Mouse (Mus musculus) embryonic fibroblast, embryonic 13.5 days (primary cell): ENCODE measurements around the gene Smarca2. TPM values are rescaled to one million over a fixed set of nuclear protein-coding genes. Genes with fewer than 3 reads are reported as not detected.
A peak's percentile ranks its signal among the peaks of the same experiment; 100 is the strongest.

ENCODE experiments used
- H3K27ac ChIP-seq: 2 replicates; pipeline ENCODE4 v1.5.1; 2012; ENCODE audit warnings: low read length, control low read depth, inconsistent platforms; ENCODE audit not compliant: insufficient read depth
- H3K4me1 ChIP-seq: 2 replicates; pipeline ENCODE4 v1.6.1; 2011; ENCODE audit warnings: low read length; ENCODE audit not compliant: control insufficient read depth, insufficient read depth
- H3K4me3 ChIP-seq: 2 replicates; pipeline ENCODE4 v1.5.1; 2011; ENCODE audit warnings: mild to moderate bottlenecking, control low read depth, low read length; ENCODE audit not compliant: insufficient read depth
- CTCF ChIP-seq: IDR thresholded peaks from 2 replicates; pipeline ENCODE4 v1.5.1; 2011; ENCODE audit warnings: mild to moderate bottlenecking, control low read depth, low read length, moderate library complexity, borderline replicate concordance; ENCODE audit not compliant: insufficient read depth
- POLR2A ChIP-seq: IDR thresholded peaks from 2 replicates; pipeline ENCODE4 v1.6.1; 2011; ENCODE audit warnings: low read depth, mild to moderate bottlenecking, control low read depth, low read length, moderate library complexity
- polyA plus RNA-seq: library from polyadenylated mRNA; stranded (reverse); fragments of >200 nt; gene quantifications from 2 replicates; pipeline ENCODE4 v1.2.4, GENCODE M21; 2011; ENCODE audit warnings: low read depth; ENCODE audit not compliant: missing spikeins, insufficient read length

Gene Smarca2
- 48.0 and 84.6 TPM in 2 replicates for polyA plus RNA-seq

GRCm38 (mm10) chr19:26604755-26605300, at the start of gene Smarca2:
Gene Smarca2 (plus strand): TSS chr19:26605050.
- peak within 1 kb of the TSS; percentile 79 for H3K4me3 ChIP-seq
- H3K4me1 ChIP-seq, result no peaks in the 10 kb centered on the region
- H3K27ac ChIP-seq, result peak within 1 kb of the TSS; percentile 66
- TF ChIP-seq CTCF (no peak), POLR2A (peak; percentile 70)

DNA sequence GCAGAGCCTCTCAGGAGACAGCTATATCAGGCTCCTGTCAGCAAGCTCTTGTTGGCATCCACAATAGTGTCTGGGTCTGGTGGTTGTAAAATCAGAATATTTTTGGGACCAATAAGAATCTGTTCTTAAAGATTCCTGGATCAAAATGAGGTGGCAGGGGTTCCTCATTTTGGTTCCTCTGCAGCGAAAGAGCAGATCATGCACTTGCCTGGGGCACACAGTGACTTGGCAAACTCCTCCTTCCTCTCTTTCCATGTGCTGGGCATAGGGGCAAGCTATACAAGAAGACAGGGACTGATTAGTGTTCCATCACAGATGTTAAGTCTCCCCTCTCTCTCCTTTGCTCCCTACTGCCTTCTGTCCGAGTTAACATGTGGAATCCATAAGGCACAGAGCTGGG, 40.0 kb upstream of the Smarca2 start:
- Histone ChIP-seq H3K4me3 (no peak overlapping the region), H3K27ac (no peak overlapping the region), H3K4me1 (no peaks in the 10 kb centered on the region)
- no peak for TF ChIP-seq CTCF
- no peak for TF ChIP-seq POLR2A

DNA sequence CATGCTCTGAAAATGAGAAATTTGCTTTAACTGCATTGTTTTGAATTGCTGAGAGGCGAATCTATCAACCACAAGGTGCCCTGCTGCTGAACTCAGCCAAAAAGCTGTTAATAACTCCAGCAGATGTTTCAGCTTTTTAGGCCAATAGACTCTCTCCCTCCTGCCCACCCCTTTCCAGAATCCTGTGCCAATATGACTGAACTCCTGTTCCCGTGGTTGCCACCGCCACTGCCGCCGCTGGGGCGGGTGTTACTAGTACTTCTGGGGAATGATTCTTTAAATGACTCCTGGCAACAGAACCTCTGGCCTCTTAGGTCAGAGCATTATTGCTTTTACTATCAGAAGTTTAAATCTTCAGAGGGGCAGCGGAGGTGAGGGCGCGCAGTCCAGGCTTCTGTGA, 38.7 kb upstream of the Smarca2 start:
- Histone ChIP-seq H3K4me1 (no peaks in the 10 kb centered on the region), H3K4me3 (no peak overlapping the region), H3K27ac (no peak overlapping the region)
- no peak for TF ChIP-seq POLR2A
- TF ChIP-seq CTCF, result no peak

DNA sequence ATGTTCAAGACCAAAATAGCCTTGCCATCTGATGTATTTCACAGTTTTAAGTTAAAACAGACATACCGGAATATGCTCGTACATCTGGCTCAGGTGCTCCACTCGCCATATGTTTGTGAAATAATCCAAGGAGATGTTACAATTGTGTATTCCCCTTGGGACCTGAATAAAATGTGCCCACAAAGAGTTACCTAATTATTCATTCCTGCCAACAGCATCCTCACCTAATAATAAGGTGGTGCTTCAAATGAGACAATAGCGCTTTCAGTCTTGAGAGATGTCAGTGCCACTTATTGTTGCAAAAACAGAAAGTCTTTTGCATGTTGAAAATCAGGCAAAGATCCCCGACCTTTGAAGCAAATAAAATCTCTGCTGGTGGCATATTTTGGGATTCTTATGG, 36.6 kb upstream of the Smarca2 start:
- H3K4me1 ChIP-seq, result no peaks in the 10 kb centered on the region
- H3K27ac ChIP-seq, result no peak overlapping the region
- H3K4me3 ChIP-seq, result no peak overlapping the region
- TF ChIP-seq CTCF (no peak), POLR2A (no peak)

DNA sequence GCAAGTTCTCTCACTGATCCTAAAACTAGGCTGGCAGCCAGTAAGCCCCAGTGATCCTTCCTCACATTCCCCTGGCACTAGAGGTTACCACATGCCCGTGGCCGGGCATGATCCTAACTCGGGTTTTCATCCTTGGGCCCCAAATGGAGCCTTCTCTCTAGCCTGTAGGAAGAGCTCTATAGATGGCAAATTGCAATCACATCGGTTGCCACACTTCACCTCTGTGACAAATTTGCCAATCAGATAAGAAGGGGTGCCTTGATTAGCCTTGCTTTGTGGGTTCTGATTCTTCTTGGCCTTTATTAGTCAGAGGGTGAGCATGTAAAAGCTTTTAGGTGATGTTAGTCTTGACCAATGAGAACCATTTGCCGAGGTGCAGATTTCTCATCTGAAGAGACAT, 35.9 kb upstream of the Smarca2 start:
- TF ChIP-seq CTCF (no peak), POLR2A (no peak)
- no peaks in the 10 kb centered on the region for H3K4me1 ChIP-seq
- H3K27ac ChIP-seq, result no peak overlapping the region
- H3K4me3 ChIP-seq, result no peak overlapping the region

DNA sequence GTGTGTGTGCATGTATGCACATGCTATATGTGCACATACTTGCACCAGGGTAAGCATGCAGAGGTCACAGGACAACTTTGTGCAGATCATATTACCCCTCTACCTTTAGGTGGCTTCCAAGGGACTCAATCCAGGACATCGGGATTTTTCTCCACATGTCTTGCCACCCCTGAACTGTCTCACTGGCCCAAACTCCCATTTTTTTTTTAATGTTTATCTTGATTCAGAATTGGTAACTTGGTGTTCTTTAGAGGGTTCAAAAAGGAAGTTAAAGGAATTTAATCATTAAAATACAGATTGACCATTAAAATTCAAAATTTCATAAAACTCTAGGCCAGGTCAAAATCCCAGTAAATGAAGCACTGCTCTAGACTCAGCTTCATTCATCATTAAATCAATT, 35.4 kb upstream of the Smarca2 start:
- TF ChIP-seq POLR2A (no peak), CTCF (no peak)
- H3K4me3 ChIP-seq, result no peak overlapping the region
- no peak overlapping the region for H3K27ac ChIP-seq
- no peaks in the 10 kb centered on the region for H3K4me1 ChIP-seq

DNA sequence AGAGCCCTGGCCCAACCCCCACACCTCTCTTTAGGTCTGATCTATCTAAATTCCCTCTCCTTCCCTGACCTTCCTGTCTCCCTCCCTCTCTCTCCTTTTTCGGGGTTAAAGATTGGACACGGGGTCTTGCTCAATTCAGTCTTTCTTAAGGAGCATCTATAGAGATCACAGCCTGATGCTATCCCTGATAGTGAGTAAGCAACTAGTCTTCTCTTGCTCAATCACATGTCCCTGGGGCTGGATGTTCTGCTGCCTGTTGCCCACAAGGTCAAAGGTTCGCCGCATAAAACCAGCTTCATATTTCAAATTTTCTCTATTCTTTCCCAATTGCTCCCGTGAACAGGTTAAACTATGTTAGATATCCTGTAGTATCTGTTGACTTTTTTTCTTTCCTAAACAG, 25.2 kb upstream of the Smarca2 start:
- H3K27ac ChIP-seq, result no peak overlapping the region
- TF ChIP-seq CTCF (no peak), POLR2A (no peak)
- no peak overlapping the region for H3K4me3 ChIP-seq
- H3K4me1 ChIP-seq, result no peaks in the 10 kb centered on the region

DNA sequence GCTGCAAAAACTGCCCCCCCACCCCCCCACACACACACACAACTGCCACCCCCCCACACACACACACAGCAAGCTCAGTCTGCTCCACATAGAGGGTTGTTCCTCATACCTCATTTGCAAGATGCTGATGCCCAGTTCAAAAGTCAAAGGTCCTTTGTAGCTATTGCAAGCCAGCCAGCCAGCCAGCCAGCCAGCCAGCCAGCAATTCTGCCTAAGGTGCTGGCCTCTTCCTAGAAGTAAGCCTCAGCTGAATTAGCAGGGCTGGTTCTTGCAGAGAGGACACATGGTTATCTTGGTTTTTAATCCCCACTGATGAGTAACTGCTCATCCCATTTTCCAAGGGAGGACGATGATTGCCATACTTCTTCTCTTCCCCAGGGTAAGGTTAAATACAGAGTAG, 24.8 kb upstream of the Smarca2 start:
- no peak overlapping the region for H3K27ac ChIP-seq
- H3K4me3 ChIP-seq, result no peak overlapping the region
- no peak for TF ChIP-seq POLR2A
- no peak for TF ChIP-seq CTCF
- H3K4me1 ChIP-seq, result no peaks in the 10 kb centered on the region

- Histone ChIP-seq H3K4me3 (no peak overlapping the region), H3K27ac (no peak overlapping the region)
- TF ChIP-seq CTCF, result no peak
- no peak for TF ChIP-seq POLR2A
Measured at GRCm38 (mm10) chr19:26594661-26595060, 10.2 kb upstream of the Smarca2 start.

DNA sequence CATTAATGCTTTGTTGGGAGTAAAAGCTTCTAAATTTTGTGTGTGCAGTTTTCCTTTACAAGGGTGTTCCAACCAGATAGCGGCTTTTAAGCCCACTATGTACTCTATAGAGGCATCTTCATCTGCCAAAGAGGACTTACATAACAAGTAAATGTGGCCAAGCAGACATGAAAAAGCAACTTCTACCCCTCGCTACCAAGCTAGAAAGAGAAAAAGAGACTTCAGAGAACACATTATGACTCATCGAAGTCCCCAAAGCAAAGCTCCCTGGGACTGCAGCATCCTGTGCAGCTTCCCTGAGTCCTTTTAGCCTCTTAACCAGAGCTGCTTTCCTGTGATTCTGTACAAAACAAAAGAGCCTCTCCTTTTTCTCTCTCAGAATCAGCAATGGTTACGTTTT, 3.4 kb upstream of the Smarca2 start:
- no peak overlapping the region for H3K4me3 ChIP-seq
- TF ChIP-seq POLR2A, result no peak
- no peak for TF ChIP-seq CTCF

More at GRCm38 (mm10) chr19:26594661-26595060, 10.2 kb upstream of the Smarca2 start:
- no peaks in the 10 kb centered on the region for H3K4me1 ChIP-seq

GRCm38 (mm10) chr19:26603296-26603860, 1.5 kb upstream of the Smarca2 start:
- Histone ChIP-seq H3K27ac (no peak overlapping the region), H3K4me1 (no peaks in the 10 kb centered on the region), H3K4me3 (no peak overlapping the region)
- no peak for TF ChIP-seq CTCF
- TF ChIP-seq POLR2A, result no peak

More for the DNA sequence above, 3.4 kb upstream of the Smarca2 start:
- no peaks in the 10 kb centered on the region for H3K4me1 ChIP-seq
- H3K27ac ChIP-seq, result no peak overlapping the region
